Mouse (Mus musculus) erythroblast, embryonic 14.5 days (primary cell): ENCODE results near the gene Agpat4.

Experiments used
- GATA1 ChIP-seq: IDR thresholded peaks from 2 replicates; pipeline ENCODE4 v1.6.1; 2012; ENCODE audit warnings: low read length, inconsistent platforms, mixed read lengths
- TAL1 ChIP-seq: IDR thresholded peaks from 3 replicates; pipeline ENCODE4 v1.6.1; 2012; ENCODE audit warnings: low read length, inconsistent platforms, mixed read lengths

DNA sequence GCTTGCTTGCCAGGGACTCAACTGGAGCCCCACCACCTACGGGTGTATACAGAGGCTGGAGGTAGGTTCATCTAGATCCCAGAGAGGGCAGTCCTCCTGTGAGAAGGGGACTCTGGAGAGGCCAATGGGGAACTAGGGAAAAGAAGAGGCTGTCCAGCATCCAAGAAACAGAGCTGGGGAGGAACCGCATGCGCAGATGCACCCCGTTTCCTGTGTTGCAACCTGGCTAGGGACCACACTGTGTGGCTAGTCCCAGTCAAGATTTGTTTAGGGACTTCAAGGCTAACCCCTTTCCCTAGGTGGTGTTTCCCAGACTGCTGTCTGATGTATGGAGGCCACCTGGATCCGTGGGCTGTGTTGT is 41.5 kb downstream of the Agpat4 start:
- no peak for TF ChIP-seq GATA1
- no peak for TF ChIP-seq TAL1
